In the genomic region with DNA sequence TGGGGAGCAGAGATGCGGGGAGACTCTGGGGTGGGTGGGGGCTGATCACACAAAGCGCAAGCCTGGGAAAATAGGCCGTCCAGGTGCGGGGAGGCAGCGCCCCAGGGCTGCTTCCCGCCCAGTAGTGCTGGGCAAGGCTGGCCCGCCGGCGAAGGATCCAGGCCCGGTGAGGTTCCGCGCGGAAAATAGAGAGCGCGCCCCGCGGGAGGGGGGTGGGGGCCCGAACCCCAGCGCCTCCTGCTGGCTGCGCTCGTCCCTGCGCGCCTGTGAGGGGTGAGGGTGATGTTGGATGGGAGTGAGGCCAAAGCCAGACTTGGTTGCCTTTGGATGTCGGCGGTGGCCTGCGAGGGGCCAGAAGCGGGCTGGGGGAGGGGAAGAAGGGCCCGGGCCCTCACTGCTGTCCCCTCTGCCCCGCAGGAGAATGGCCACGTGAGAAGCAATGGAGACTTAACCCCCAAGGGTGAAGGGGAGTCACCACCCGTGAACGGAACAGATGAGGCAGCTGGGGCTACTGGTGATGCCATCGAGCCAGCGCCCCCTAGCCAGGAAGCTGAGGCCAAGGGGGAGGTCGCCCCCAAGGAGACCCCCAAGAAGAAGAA, we compare ENCODE assay signal across 8 mouse cellular contexts. TPM values are rescaled to one million over a fixed set of nuclear protein-coding genes. Genes with fewer than 3 reads are reported as not detected.
A peak's percentile ranks its signal among the peaks of the same experiment; 100 is the strongest.
DNase-seq lines count a peak whose midpoint lies in the region; ATAC-seq and TF ChIP-seq lines count a peak whose summit lies in the region.

No protein-coding gene starts in this region.

- peak; percentile 53 for DNase-seq in gastrocnemius, adult 2 months
- DNase-seq in gastrocnemius, adult 18-20 months (ENCODE audit: low spot score): no peak
- DNase-seq in adrenal gland, adult 18-20 months (ENCODE audit: low spot score in 2 of 2): peak; percentile 64 to 71
- peak; percentile 76 for DNase-seq in forebrain, embryonic 10.5 days (ENCODE audit: extremely low spot score, low spot score)
- peak; percentile 80 for DNase-seq in liver, embryonic 11.5 days (ENCODE audit: low spot score)
- DNase-seq in natural killer cell, adult 2 months (ENCODE audit: low spot score in 2 of 2): peak; percentile 22 to 57
- DNase-seq in testis, postnatal 10 days (ENCODE audit: low spot score): peak; percentile 90

- H3K9ac ChIP-seq in hindbrain, embryonic 13.5 days: peak overlapping the region; percentile 100
- H3K9ac ChIP-seq in liver, embryonic 11.5 days (ENCODE audit: low read depth, low read length): peak overlapping the region; percentile 97

- intact Hi-C loops in gastrocnemius, adult 2 months (cut with DNase I): no loop called here

- peak; percentile 19 for ATAC-seq in hindbrain, embryonic 13.5 days (ENCODE audit: low FRiP score)
- peak; percentile 70 for ATAC-seq in liver, embryonic 11.5 days (replicated peaks; ENCODE audit: low FRiP score)

- peaks cover 51% of the 10 kb centered on the region for H3K36me3 ChIP-seq in forebrain, embryonic 10.5 days (replicated peaks)
- H3K36me3 ChIP-seq in hindbrain, embryonic 13.5 days: peaks cover 32% of the 10 kb centered on the region
- H3K36me3 ChIP-seq in liver, embryonic 11.5 days (ENCODE audit: control insufficient read depth, insufficient read depth, low read length): peaks cover 15% of the 10 kb centered on the region; the same call in 1 of the 2 replicates

- H3K9me3 ChIP-seq in forebrain, embryonic 10.5 days: no peaks in the 10 kb centered on the region
- no peaks in the 10 kb centered on the region for H3K9me3 ChIP-seq in hindbrain, embryonic 13.5 days
- no peaks in the 10 kb centered on the region for H3K9me3 ChIP-seq in liver, embryonic 11.5 days (ENCODE audit: control insufficient read depth, low read length)

- no peaks in the 10 kb centered on the region for H3K27me3 ChIP-seq in forebrain, embryonic 10.5 days (ENCODE audit: poor library complexity, severe bottlenecking)
- H3K27me3 ChIP-seq in hindbrain, embryonic 13.5 days: no peaks in the 10 kb centered on the region
- H3K27me3 ChIP-seq in liver, embryonic 11.5 days (replicated peaks; ENCODE audit: control insufficient read depth, insufficient read depth, low read length): peaks cover 3% of the 10 kb centered on the region; the same call in 1 of the 2 replicates

- peak; percentile 68 for TF ChIP-seq CTCF in gastrocnemius, adult 2 months (IDR thresholded peaks at IDR 0.05)

- H3K4me3 ChIP-seq in gastrocnemius, adult 2 months: peak overlapping the region; percentile 79
- H3K4me3 ChIP-seq in forebrain, embryonic 10.5 days: peak overlapping the region; percentile 100
- peak overlapping the region; percentile 100 for H3K4me3 ChIP-seq in hindbrain, embryonic 13.5 days
- peak overlapping the region; percentile 93 for H3K4me3 ChIP-seq in liver, embryonic 11.5 days (ENCODE audit: low read depth, low read length)

- peak overlapping the region; percentile 98 for H3K4me2 ChIP-seq in hindbrain, embryonic 13.5 days
- H3K4me2 ChIP-seq in liver, embryonic 11.5 days: peak overlapping the region; percentile 77

- under 1% methylated on average over 35 of the region's 35 CpGs for WGBS in forebrain, embryonic 10.5 days
- WGBS in hindbrain, embryonic 13.5 days: under 1% methylated on average over 35 of the region's 35 CpGs
- WGBS in liver, embryonic 11.5 days: 2% methylated on average over 33 of the region's 35 CpGs

- H3K4me1 ChIP-seq in forebrain, embryonic 10.5 days: peaks cover 60% of the 10 kb centered on the region
- peaks cover 62% of the 10 kb centered on the region for H3K4me1 ChIP-seq in hindbrain, embryonic 13.5 days (replicated peaks)
- peaks cover 9% of the 10 kb centered on the region for H3K4me1 ChIP-seq in liver, embryonic 11.5 days (replicated peaks; ENCODE audit: control insufficient read depth, insufficient read depth, low read length)

- H3K27ac ChIP-seq in gastrocnemius, adult 2 months: peak overlapping the region; percentile 48
- H3K27ac ChIP-seq in forebrain, embryonic 10.5 days: peak overlapping the region; percentile 100
- peak overlapping the region; percentile 99 for H3K27ac ChIP-seq in hindbrain, embryonic 13.5 days
- peak overlapping the region; percentile 82 for H3K27ac ChIP-seq in liver, embryonic 11.5 days (ENCODE audit: low read depth, low read length)

RNA-seq across cellular contexts. Expression of gene Marcksl1, which starts 1.0 kb away (rescaled TPM):
- total RNA-seq in gastrocnemius, adult 2 months (2021): 1 to 10 TPM in 1 of 2 experiments, under 1 TPM in 1; 0.69 to 1.1 TPM
- 1 to 10 TPM in 1 of 2 experiments, under 1 TPM in 1; 0.64 to 1.1 TPM for total RNA-seq in gastrocnemius, adult 18-20 months (2021)
- total RNA-seq in adrenal gland, adult 18-20 months (2021): 10 to 100 TPM; 29.3 to 30.4 TPM
- 1,441 and 1,446 TPM in 2 replicates for polyA plus RNA-seq in forebrain, embryonic 10.5 days (2016; fragmentation: Nextera tagmentation; extraction: Ambion mirVana)
- polyA plus RNA-seq in hindbrain, embryonic 13.5 days (2015; fragmentation: Nextera tagmentation; extraction: Ambion mirVana): 1,788 and 1,829 TPM in 2 replicates
- polyA plus RNA-seq in liver, embryonic 11.5 days (2014; fragmentation: Nextera tagmentation; extraction: Ambion mirVana): 388 and 395 TPM in 2 replicates

RNA-seq across cellular contexts. Expression of gene Fam229a, which starts 23.4 kb away (rescaled TPM):
- not detected for total RNA-seq in gastrocnemius, adult 2 months (2021)
- not detected for total RNA-seq in gastrocnemius, adult 18-20 months (2021)
- total RNA-seq in adrenal gland, adult 18-20 months (2021): not detected
- polyA plus RNA-seq in forebrain, embryonic 10.5 days (2016; fragmentation: Nextera tagmentation; extraction: Ambion mirVana): not detected in 2 replicates
- polyA plus RNA-seq in hindbrain, embryonic 13.5 days (2015; fragmentation: Nextera tagmentation; extraction: Ambion mirVana): 0.36 TPM in 1 of 2 replicates, not detected in the other
- polyA plus RNA-seq in liver, embryonic 11.5 days (2014; fragmentation: Nextera tagmentation; extraction: Ambion mirVana): not detected in 2 replicates

RNA-seq across cellular contexts. Expression of gene Tssk3, which starts 23.6 kb away (rescaled TPM):
- total RNA-seq in gastrocnemius, adult 2 months (2021): not detected
- total RNA-seq in gastrocnemius, adult 18-20 months (2021): not detected
- not detected for total RNA-seq in adrenal gland, adult 18-20 months (2021)
- not detected in 2 replicates for polyA plus RNA-seq in forebrain, embryonic 10.5 days (2016; fragmentation: Nextera tagmentation; extraction: Ambion mirVana)
- polyA plus RNA-seq in hindbrain, embryonic 13.5 days (2015; fragmentation: Nextera tagmentation; extraction: Ambion mirVana): 0.13 TPM in 1 of 2 replicates, not detected in the other
- not detected in 2 replicates for polyA plus RNA-seq in liver, embryonic 11.5 days (2014; fragmentation: Nextera tagmentation; extraction: Ambion mirVana)

RNA-seq across cellular contexts. Expression of gene Hdac1, which starts 28.1 kb away (rescaled TPM):
- 10 to 100 TPM in 1 of 2 experiments, 1 to 10 TPM in 1; 9.1 to 10.6 TPM for total RNA-seq in gastrocnemius, adult 2 months (2021)
- total RNA-seq in gastrocnemius, adult 18-20 months (2021): 1 to 10 TPM; 7.7 to 8.2 TPM
- total RNA-seq in adrenal gland, adult 18-20 months (2021): 10 to 100 TPM; 38.9 to 48.2 TPM
- 294 and 319 TPM in 2 replicates for polyA plus RNA-seq in forebrain, embryonic 10.5 days (2016; fragmentation: Nextera tagmentation; extraction: Ambion mirVana)
- polyA plus RNA-seq in hindbrain, embryonic 13.5 days (2015; fragmentation: Nextera tagmentation; extraction: Ambion mirVana): 111 and 113 TPM in 2 replicates
- 215 and 223 TPM in 2 replicates for polyA plus RNA-seq in liver, embryonic 11.5 days (2014; fragmentation: Nextera tagmentation; extraction: Ambion mirVana)

RNA-seq across cellular contexts. Expression of gene Bsdc1, which starts 53.0 kb away (rescaled TPM):
- 10 to 100 TPM; 34.8 to 36.4 TPM for total RNA-seq in gastrocnemius, adult 2 months (2021)
- 10 to 100 TPM; 36.4 to 41.2 TPM for total RNA-seq in gastrocnemius, adult 18-20 months (2021)
- 10 to 100 TPM; 56.8 to 71.5 TPM for total RNA-seq in adrenal gland, adult 18-20 months (2021)
- polyA plus RNA-seq in forebrain, embryonic 10.5 days (2016; fragmentation: Nextera tagmentation; extraction: Ambion mirVana): 18.0 and 19.5 TPM in 2 replicates
- 34.9 and 36.2 TPM in 2 replicates for polyA plus RNA-seq in hindbrain, embryonic 13.5 days (2015; fragmentation: Nextera tagmentation; extraction: Ambion mirVana)
- 21.6 and 22.5 TPM in 2 replicates for polyA plus RNA-seq in liver, embryonic 11.5 days (2014; fragmentation: Nextera tagmentation; extraction: Ambion mirVana)

Comparison
In these comparisons a context has a peak if more than half of its experiments do, and no peak if none do; other contexts are left out.
1. H3K27ac ChIP-seq: peak in every context shown above with its lines; median percentile 100 in forebrain, embryonic 10.5 days; 99 in hindbrain, embryonic 13.5 days; 82 in liver, embryonic 11.5 days; 48 in gastrocnemius, adult 2 months.
2. RNA of gene Marcksl1, which starts 1.0 kb away (total RNA-seq): 29.3 to 30.4 TPM in adrenal gland, adult 18-20 months; 0.64 to 1.1 TPM in gastrocnemius, adult 18-20 months and 0.69 to 1.1 TPM in gastrocnemius, adult 2 months; every median in the first group is over 10 times any median in the second.
3. Peak in every context shown above with its lines, with median percentiles within 50 percentile points of each other: H3K4me3 ChIP-seq.